Mouse (Mus musculus) neural tube, embryonic 15.5 days (tissue): ENCODE measurements around the gene Hsp90ab1. TPM values are rescaled to one million over a fixed set of nuclear protein-coding genes. Genes with fewer than 3 reads are reported as not detected.

Experiments
- ATAC-seq: fragments of 200-750 bp; cut with Nextera tagmentation; 2 replicates; pipeline ENCODE4 v1.8.0; 2017; ENCODE audit warnings: mild to moderate bottlenecking, moderate TSS enrichment, moderate library complexity; ENCODE audit not compliant: low FRiP score
- H3K27ac ChIP-seq: fragments of 300-500 bp; sonication (generic); replicated peaks from 2 replicates; pipeline ENCODE4 v1.5.1; 2015; ENCODE audit warnings: mild to moderate bottlenecking, inconsistent platforms
- H3K27me3 ChIP-seq: fragments of 300-500 bp; sonication (generic); replicated peaks from 2 replicates; pipeline ENCODE4 v1.6.1; 2015; ENCODE audit warnings: inconsistent platforms
- H3K36me3 ChIP-seq: fragments of 300-500 bp; sonication (generic); 2 replicates; pipeline ENCODE4 v1.6.1; 2015; ENCODE audit warnings: inconsistent platforms
- H3K4me1 ChIP-seq: fragments of 300-500 bp; sonication (generic); 2 replicates; pipeline ENCODE4 v1.6.1; 2015; ENCODE audit warnings: inconsistent platforms
- H3K4me2 ChIP-seq: fragments of 300-500 bp; sonication (generic); 2 replicates; pipeline ENCODE4 v1.6.1; 2015; ENCODE audit warnings: inconsistent platforms, mild to moderate bottlenecking, moderate library complexity
- H3K4me3 ChIP-seq: fragments of 300-500 bp; sonication (generic); replicated peaks from 2 replicates; pipeline ENCODE4 v1.5.1; 2015; ENCODE audit warnings: mild to moderate bottlenecking, inconsistent platforms
- H3K9ac ChIP-seq: fragments of 300-500 bp; sonication (generic); replicated peaks from 2 replicates; pipeline ENCODE4 v1.6.1; 2015; ENCODE audit warnings: mild to moderate bottlenecking, inconsistent platforms
- H3K9me3 ChIP-seq: fragments of 300-500 bp; sonication (generic); replicated peaks from 2 replicates; pipeline ENCODE4 v1.6.1; 2016; ENCODE audit warnings: inconsistent platforms
- WGBS: fragments of 180-500 bp; shearing (Covaris S2); methylation state at CpG from one replicate; pipeline ENCODE4 v1.1.7; 2015; ENCODE audit warnings: mixed read lengths; 5-methylcytosine and 5-hydroxymethylcytosine counted together
- polyA plus RNA-seq: library from polyadenylated mRNA; unstranded; fragments of >200 nt; fragmentation: Nextera tagmentation; extraction: Ambion mirVana; gene quantifications from 2 replicates; pipeline ENCODE4 v1.2.1, GENCODE M21; 2015

Gene Hsp90ab1
- polyA plus RNA-seq, 1 experiment from 2014 or later = 1,466 TPM

- Histone ChIP-seq H3K27ac (peak overlapping the region; percentile 35; the same call in 1 of the 2 replicates), H3K4me1 (peaks cover 63% of the 10 kb centered on the region), H3K4me3 (peak overlapping the region; percentile 51), H3K36me3 (no peaks in the 10 kb centered on the region), H3K9me3 (no peaks in the 10 kb centered on the region), H3K9ac (peak overlapping the region; percentile 64), H3K4me2 (peak overlapping the region; percentile 97), H3K27me3 (peaks cover 11% of the 10 kb centered on the region; the same call in 1 of the 2 replicates)
- peak; percentile 82 for ATAC-seq
- WGBS = under 1% methylated on average over 58 of the region's 58 CpGs
Measured at GRCm38 (mm10) chr17:45594881-45595735, 22.0 kb upstream of the Hsp90ab1 start.

- 53% methylated on average over 8 of the region's 8 CpGs for WGBS
- peak overlapping the region; percentile 51; the same call in 1 of the 2 replicates for H3K4me3 ChIP-seq
- no peak for ATAC-seq
Measured at GRCm38 (mm10) chr17:45594195-45594594, 21.1 kb upstream of the Hsp90ab1 start.

GRCm38 (mm10) chr17:45593479-45593878 is 20.4 kb upstream of the Hsp90ab1 start:
- peaks cover 4% of the 10 kb centered on the region; the same call in 1 of the 2 replicates for H3K27me3 ChIP-seq
- H3K4me3 ChIP-seq = no peak overlapping the region
- H3K9ac ChIP-seq = 0 out of 2 replicates have a peak overlapping the region, but pooled peaks have one; percentile 10
- H3K9me3 ChIP-seq = no peaks in the 10 kb centered on the region
- WGBS = 36% methylated on average over 8 of the region's 8 CpGs
- peaks cover 57% of the 10 kb centered on the region for H3K4me1 ChIP-seq
- ATAC-seq = no peak
- no peak overlapping the region for H3K27ac ChIP-seq
- peak overlapping the region; percentile 97 for H3K4me2 ChIP-seq
- H3K36me3 ChIP-seq = no peaks in the 10 kb centered on the region

More at GRCm38 (mm10) chr17:45594195-45594594, 21.1 kb upstream of the Hsp90ab1 start:
- H3K4me2 ChIP-seq = peak overlapping the region; percentile 97
- peaks cover 59% of the 10 kb centered on the region for H3K4me1 ChIP-seq
- no peak overlapping the region for H3K27ac ChIP-seq
- 0 out of 2 replicates have a peak overlapping the region, but pooled peaks have one; percentile 23 for H3K9ac ChIP-seq
- no peaks in the 10 kb centered on the region for H3K36me3 ChIP-seq
- H3K27me3 ChIP-seq = peaks cover 4% of the 10 kb centered on the region; the same call in 1 of the 2 replicates
- H3K9me3 ChIP-seq = no peaks in the 10 kb centered on the region

- H3K27me3 ChIP-seq = peaks cover 4% of the 10 kb centered on the region; the same call in 1 of the 2 replicates
- 0 out of 2 replicates have a peak overlapping the region, but pooled peaks have one; percentile 7 for H3K9ac ChIP-seq
- peak overlapping the region; percentile 97 for H3K4me2 ChIP-seq
- H3K36me3 ChIP-seq = no peaks in the 10 kb centered on the region
- ATAC-seq = no peak
- H3K27ac ChIP-seq = peak overlapping the region; percentile 38; the same call in 1 of the 2 replicates
- no peak overlapping the region for H3K4me3 ChIP-seq
- H3K4me1 ChIP-seq = peaks cover 57% of the 10 kb centered on the region
- no peaks in the 10 kb centered on the region for H3K9me3 ChIP-seq
- 63% methylated on average over 8 of the region's 8 CpGs for WGBS
Measured at GRCm38 (mm10) chr17:45592606-45593431, 19.7 kb upstream of the Hsp90ab1 start.

GRCm38 (mm10) chr17:45591701-45592605 is 18.9 kb upstream of the Hsp90ab1 start:
- H3K4me2 ChIP-seq = peak overlapping the region; percentile 35
- ATAC-seq = no peak
- no peaks in the 10 kb centered on the region for H3K9me3 ChIP-seq
- peaks cover 54% of the 10 kb centered on the region for H3K4me1 ChIP-seq
- H3K27me3 ChIP-seq = peaks cover 4% of the 10 kb centered on the region; the same call in 1 of the 2 replicates
- peak overlapping the region; percentile 7; the same call in 1 of the 2 replicates for H3K9ac ChIP-seq
- no peak overlapping the region for H3K4me3 ChIP-seq
- no peaks in the 10 kb centered on the region for H3K36me3 ChIP-seq
- H3K27ac ChIP-seq = no peak overlapping the region
- 50% methylated on average over 16 of the region's 16 CpGs for WGBS

- H3K36me3 ChIP-seq = 0 out of 2 replicates have a peak, but pooled peaks cover 4% of the 10 kb centered on the region
- H3K4me2 ChIP-seq = no peak overlapping the region
- no peak overlapping the region for H3K27ac ChIP-seq
- H3K9me3 ChIP-seq = no peaks in the 10 kb centered on the region
- no peak overlapping the region for H3K9ac ChIP-seq
- peaks cover 4% of the 10 kb centered on the region; the same call in 1 of the 2 replicates for H3K27me3 ChIP-seq
- H3K4me3 ChIP-seq = no peak overlapping the region
- ATAC-seq = no peak
- 87% methylated on average over 6 of the region's 6 CpGs for WGBS
- peaks cover 41% of the 10 kb centered on the region for H3K4me1 ChIP-seq
Measured at GRCm38 (mm10) chr17:45590410-45590809, 17.3 kb upstream of the Hsp90ab1 start.

- Histone ChIP-seq H3K27ac (no peak overlapping the region), H3K4me1 (peaks cover 40% of the 10 kb centered on the region), H3K36me3 (0 out of 2 replicates have a peak, but pooled peaks cover 4% of the 10 kb centered on the region), H3K9me3 (no peaks in the 10 kb centered on the region), H3K9ac (no peak overlapping the region), H3K27me3 (peaks cover 4% of the 10 kb centered on the region; the same call in 1 of the 2 replicates), H3K4me2 (no peak overlapping the region), H3K4me3 (no peak overlapping the region)
- no peak for ATAC-seq
- 94% methylated on average over 8 of the region's 8 CpGs for WGBS
Measured at GRCm38 (mm10) chr17:45589844-45590243, 16.8 kb upstream of the Hsp90ab1 start.

- H3K4me3 ChIP-seq = no peak overlapping the region
- H3K27ac ChIP-seq = no peak overlapping the region
- peaks cover 4% of the 10 kb centered on the region; the same call in 1 of the 2 replicates for H3K27me3 ChIP-seq
- WGBS = 99% methylated on average over 7 of the region's 7 CpGs
- no peak overlapping the region for H3K9ac ChIP-seq
- H3K36me3 ChIP-seq = 0 out of 2 replicates have a peak, but pooled peaks cover 4% of the 10 kb centered on the region
- peaks cover 40% of the 10 kb centered on the region for H3K4me1 ChIP-seq
- H3K4me2 ChIP-seq = no peak overlapping the region
- H3K9me3 ChIP-seq = no peaks in the 10 kb centered on the region
- ATAC-seq = no peak
Measured at GRCm38 (mm10) chr17:45589236-45589635, 16.2 kb upstream of the Hsp90ab1 start.

- WGBS = 92% methylated on average over 7 of the region's 7 CpGs
Measured at GRCm38 (mm10) chr17:45588370-45588769, 15.3 kb upstream of the Hsp90ab1 start.

GRCm38 (mm10) chr17:45586449-45586837 is 13.4 kb upstream of the Hsp90ab1 start:
- Histone ChIP-seq H3K9me3 (no peaks in the 10 kb centered on the region), H3K27me3 (no peaks in the 10 kb centered on the region), H3K36me3 (0 out of 2 replicates have a peak, but pooled peaks cover 4% of the 10 kb centered on the region), H3K4me3 (no peak overlapping the region), H3K4me2 (no peak overlapping the region), H3K9ac (no peak overlapping the region), H3K27ac (no peak overlapping the region), H3K4me1 (peaks cover 18% of the 10 kb centered on the region)
- no peak for ATAC-seq
- WGBS = over 99% methylated on average over 3 of the region's 3 CpGs

More at GRCm38 (mm10) chr17:45588370-45588769, 15.3 kb upstream of the Hsp90ab1 start:
- Histone ChIP-seq H3K4me1 (peaks cover 33% of the 10 kb centered on the region), H3K9ac (no peak overlapping the region), H3K4me2 (no peak overlapping the region), H3K27me3 (no peaks in the 10 kb centered on the region; the same call in 1 of the 2 replicates), H3K27ac (no peak overlapping the region), H3K36me3 (0 out of 2 replicates have a peak, but pooled peaks cover 4% of the 10 kb centered on the region), H3K4me3 (no peak overlapping the region), H3K9me3 (no peaks in the 10 kb centered on the region)
- no peak for ATAC-seq
